Mouse (Mus musculus) inflammation-experienced regulatory T-cells (primary cell): ENCODE data around the gene Tax1bp1. TPM values are rescaled to one million over a fixed set of nuclear protein-coding genes. Genes with fewer than 3 reads are reported as not detected.

Experiments
- polyA plus RNA-seq, 2 experiments: library from polyadenylated mRNA; unstranded; fragments of 100-300 nt; shearing (Covaris generic); gene quantifications; one replicate each; pipeline ENCODE4 v1.2.1; 2017

Tax1bp1 gene
- 100 to 1,000 TPM; 195 to 202 TPM for polyA plus RNA-seq

DNA sequence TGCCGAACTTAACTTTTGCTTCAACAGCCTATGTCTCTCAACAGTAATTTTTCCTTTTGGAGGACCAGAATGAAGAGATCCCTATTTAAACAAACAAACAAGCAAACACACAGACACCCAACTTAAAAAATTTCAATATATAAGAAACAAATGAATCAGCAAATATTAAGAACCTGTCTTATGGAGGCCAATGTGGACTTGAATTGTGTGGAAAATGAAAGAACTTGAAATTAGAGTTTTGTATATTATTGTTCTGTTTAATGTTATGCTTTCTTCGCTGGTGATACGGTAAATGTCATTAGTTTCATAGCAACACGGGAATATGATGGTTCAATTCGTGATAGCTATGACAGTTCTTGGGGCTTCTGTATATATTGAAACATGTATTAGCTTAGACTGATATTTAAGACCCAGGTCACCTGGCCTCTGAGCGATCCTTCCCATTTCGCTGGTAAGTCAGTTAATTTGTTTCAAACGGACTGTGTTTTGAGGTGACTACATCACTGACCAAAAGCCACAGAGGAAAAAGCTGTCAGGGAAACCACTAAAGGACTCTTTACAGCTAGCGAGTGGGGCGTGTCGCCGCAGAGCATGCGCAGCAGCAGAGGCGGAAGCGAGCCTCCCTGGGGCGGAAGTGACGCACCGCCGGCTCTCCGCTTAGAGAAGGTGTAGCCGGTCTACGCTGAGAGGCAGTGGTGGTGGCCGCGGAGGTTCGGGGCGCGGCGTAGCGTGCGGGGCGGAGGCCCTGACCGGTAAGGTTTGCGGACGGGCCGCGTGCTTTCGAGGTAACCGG is at the start of gene Tax1bp1:
Tax1bp1 (plus strand) TSS at position 626 of the 793 bp plus-strand sequence.

Other genes with a start within 250 kb of the Tax1bp1 start
- gene Hibadh, start 73.3 kb upstream of the Tax1bp1 start, polyA plus RNA-seq = 10 to 100 TPM; 83.2 to 89.1 TPM